Mouse (Mus musculus) embryonic fibroblast, embryonic 13.5 days (primary cell): ENCODE measurements around the gene Klhl22. TPM values are rescaled to one million over a fixed set of nuclear protein-coding genes. Genes with fewer than 3 reads are reported as not detected.
A peak's percentile ranks its signal among the peaks of the same experiment; 100 is the strongest.
"Not testable (repeated sequence)": the region's sequence is repeated elsewhere in the genome, so short reads cannot be mapped to it uniquely, and the experiment has no call there.

Experiments
- H3K27ac ChIP-seq: 2 replicates; pipeline ENCODE4 v1.5.1; 2012; ENCODE audit warnings: low read length, control low read depth, inconsistent platforms; ENCODE audit not compliant: insufficient read depth
- H3K4me1 ChIP-seq: 2 replicates; pipeline ENCODE4 v1.6.1; 2011; ENCODE audit warnings: low read length; ENCODE audit not compliant: control insufficient read depth, insufficient read depth
- H3K4me3 ChIP-seq: 2 replicates; pipeline ENCODE4 v1.5.1; 2011; ENCODE audit warnings: mild to moderate bottlenecking, control low read depth, low read length; ENCODE audit not compliant: insufficient read depth
- CTCF ChIP-seq: IDR thresholded peaks from 2 replicates; pipeline ENCODE4 v1.5.1; 2011; ENCODE audit warnings: mild to moderate bottlenecking, control low read depth, low read length, moderate library complexity, borderline replicate concordance; ENCODE audit not compliant: insufficient read depth
- POLR2A ChIP-seq: IDR thresholded peaks from 2 replicates; pipeline ENCODE4 v1.6.1; 2011; ENCODE audit warnings: low read depth, mild to moderate bottlenecking, control low read depth, low read length, moderate library complexity
- polyA plus RNA-seq: library from polyadenylated mRNA; stranded (reverse); fragments of >200 nt; gene quantifications from 2 replicates; pipeline ENCODE4 v1.2.4, GENCODE M21; 2011; ENCODE audit warnings: low read depth; ENCODE audit not compliant: missing spikeins, insufficient read length

The Klhl22 gene
- polyA plus RNA-seq, 1 experiment, result 63.8 TPM

GRCm38 (mm10) chr16:17732021-17732420 lies 27.4 kb upstream of the Klhl22 start:
- Histone ChIP-seq H3K4me3 (no peak overlapping the region), H3K4me1 (peaks cover 13% of the 10 kb centered on the region), H3K27ac (peak overlapping the region; percentile 68; the same call in 1 of the 2 replicates)
- TF ChIP-seq POLR2A (no peak), CTCF (no peak)

GRCm38 (mm10) chr16:17732431-17732830 lies 27.0 kb upstream of the Klhl22 start:
- no peak for TF ChIP-seq CTCF
- TF ChIP-seq POLR2A, result no peak
- H3K4me3 ChIP-seq, result no peak overlapping the region
- peak overlapping the region; percentile 68 for H3K27ac ChIP-seq
- peaks cover 11% of the 10 kb centered on the region for H3K4me1 ChIP-seq

GRCm38 (mm10) chr16:17732841-17733340 lies 26.5 kb upstream of the Klhl22 start, which contains the start of gene Med15:
TSS of gene Med15 (minus strand) at chr16:17732891.
- Histone ChIP-seq H3K4me3 (no peak within 1 kb of the TSS), H3K27ac (peak within 1 kb of the TSS; percentile 68), H3K4me1 (peaks cover 11% of the 10 kb centered on the region)
- TF ChIP-seq POLR2A, result no peak
- TF ChIP-seq CTCF, result no peak

GRCm38 (mm10) chr16:17733646-17734045 lies 25.8 kb upstream of the Klhl22 start:
- H3K4me3 ChIP-seq, result no peak overlapping the region
- H3K4me1 ChIP-seq, result peaks cover 11% of the 10 kb centered on the region
- H3K27ac ChIP-seq, result peak overlapping the region; percentile 65
- TF ChIP-seq POLR2A (no peak), CTCF (no peak)

GRCm38 (mm10) chr16:17734872-17735271 lies 24.5 kb upstream of the Klhl22 start:
- H3K4me3 ChIP-seq, H3K27ac ChIP-seq: not testable (repeated sequence)
- peaks cover 14% of the 10 kb centered on the region for H3K4me1 ChIP-seq

GRCm38 (mm10) chr16:17736156-17736555 lies 23.3 kb upstream of the Klhl22 start:
- Histone ChIP-seq H3K4me1 (peaks cover 19% of the 10 kb centered on the region), H3K4me3 (no peak overlapping the region), H3K27ac (no peak overlapping the region)
- TF ChIP-seq POLR2A (no peak), CTCF (no peak)

- Histone ChIP-seq H3K4me1 (peaks cover 10% of the 10 kb centered on the region), H3K27ac (no peak overlapping the region), H3K4me3 (no peak overlapping the region)
- TF ChIP-seq POLR2A, result no peak
- TF ChIP-seq CTCF, result no peak
These were observed 19.3 kb upstream of the Klhl22 start for GRCm38 (mm10) chr16:17740080-17740479.

- Histone ChIP-seq H3K27ac (no peak overlapping the region), H3K4me1 (peaks cover 7% of the 10 kb centered on the region), H3K4me3 (no peak overlapping the region)
- TF ChIP-seq CTCF, result no peak
- TF ChIP-seq POLR2A, result no peak
These were observed 16.6 kb upstream of the Klhl22 start for GRCm38 (mm10) chr16:17742810-17743209.

GRCm38 (mm10) chr16:17743279-17743678 lies 16.1 kb upstream of the Klhl22 start:
- Histone ChIP-seq H3K4me3 (no peak overlapping the region), H3K27ac (no peak overlapping the region), H3K4me1 (peaks cover 7% of the 10 kb centered on the region)
- TF ChIP-seq CTCF (peak; percentile 22; the same call in 1 of the 2 replicates), POLR2A (no peak)

GRCm38 (mm10) chr16:17744536-17744935 lies 14.9 kb upstream of the Klhl22 start:
- no peak overlapping the region for H3K27ac ChIP-seq
- no peak overlapping the region for H3K4me3 ChIP-seq
- H3K4me1 ChIP-seq, result peaks cover 5% of the 10 kb centered on the region; the same call in 1 of the 2 replicates
- TF ChIP-seq POLR2A (no peak), CTCF (peak; percentile 31; the same call in 1 of the 2 replicates)

- Histone ChIP-seq H3K27ac (no peak overlapping the region), H3K4me3 (no peak overlapping the region), H3K4me1 (peaks cover 5% of the 10 kb centered on the region; the same call in 1 of the 2 replicates)
- TF ChIP-seq POLR2A (no peak), CTCF (no peak)
These were observed 14.4 kb upstream of the Klhl22 start for GRCm38 (mm10) chr16:17745067-17745466.
